Mouse (Mus musculus) testis, postnatal 14 days (tissue): Measurements from ENCODE around the gene Olfr310.

Experiments
- DNase-seq: peaks from one replicate; pipeline ENCODE4 v3.0.0; 2021; ENCODE audit warnings: low spot score

The Olfr310 gene

DNA sequence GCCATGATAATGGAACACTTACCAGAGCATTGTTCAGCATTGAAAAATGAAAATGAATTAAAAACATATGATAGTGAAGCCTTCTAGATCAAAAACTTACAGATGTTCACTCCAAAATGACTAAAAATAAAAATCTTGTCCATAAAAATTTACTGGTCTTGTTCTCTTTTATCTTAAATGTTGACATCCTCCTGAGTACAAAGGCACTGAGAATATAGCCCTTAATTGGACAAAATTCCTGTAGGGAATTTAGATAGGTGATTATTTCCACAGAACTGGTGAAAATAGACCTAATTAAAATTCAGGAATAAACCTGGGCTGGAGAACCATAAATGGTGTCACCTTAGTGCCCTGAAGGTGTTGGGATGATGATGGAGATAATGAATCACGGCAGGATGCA is at the start of gene Olfr310:
Gene Olfr310 (minus strand): TSS at position 101 of the 400 bp plus-strand sequence.
- DNase-seq = no peak

DNA sequence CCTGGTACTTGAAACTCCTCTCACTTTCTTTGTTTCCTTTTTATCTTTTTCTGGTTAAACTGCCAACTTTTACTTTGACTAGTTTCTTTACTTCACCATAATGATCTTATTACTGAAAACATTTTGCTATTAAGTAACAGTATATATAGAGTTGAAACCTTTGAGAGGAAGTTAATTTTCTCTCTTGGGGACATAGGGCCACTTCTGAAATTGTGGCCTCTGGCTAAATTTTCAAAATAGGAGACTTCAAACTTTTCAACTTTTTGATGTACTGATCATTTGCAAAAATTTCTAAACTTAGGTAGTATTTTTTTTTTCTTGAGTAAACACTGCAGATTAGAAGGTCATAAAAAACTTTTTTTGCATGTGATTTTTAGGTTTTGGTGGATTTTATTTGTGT is 48.6 kb upstream of the Olfr310 start, which contains the start of gene Olfr308:
Gene Olfr308 (minus strand): TSS at position 101 of the 400 bp plus-strand sequence.
- DNase-seq = no peak

DNA sequence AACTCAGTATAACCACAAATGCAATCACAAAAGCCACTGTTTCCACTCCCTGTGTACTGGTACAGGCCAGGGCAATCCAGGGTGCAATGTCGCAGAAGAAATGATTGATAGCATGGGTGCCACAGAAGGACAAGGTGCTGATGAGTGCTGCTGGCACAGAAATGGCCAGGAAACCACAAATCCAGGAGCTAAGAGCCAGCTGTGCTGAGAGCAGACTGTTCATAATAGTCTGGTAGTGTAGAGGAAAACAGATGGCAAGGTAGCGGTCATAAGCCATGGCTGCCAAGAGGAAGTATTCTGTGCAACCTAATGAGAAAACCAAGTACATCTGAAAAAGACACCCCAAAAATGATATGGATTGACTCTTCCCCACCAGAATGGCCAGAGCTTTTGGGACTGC is 44.4 kb upstream of the Olfr310 start:
- DNase-seq = no peak

DNA sequence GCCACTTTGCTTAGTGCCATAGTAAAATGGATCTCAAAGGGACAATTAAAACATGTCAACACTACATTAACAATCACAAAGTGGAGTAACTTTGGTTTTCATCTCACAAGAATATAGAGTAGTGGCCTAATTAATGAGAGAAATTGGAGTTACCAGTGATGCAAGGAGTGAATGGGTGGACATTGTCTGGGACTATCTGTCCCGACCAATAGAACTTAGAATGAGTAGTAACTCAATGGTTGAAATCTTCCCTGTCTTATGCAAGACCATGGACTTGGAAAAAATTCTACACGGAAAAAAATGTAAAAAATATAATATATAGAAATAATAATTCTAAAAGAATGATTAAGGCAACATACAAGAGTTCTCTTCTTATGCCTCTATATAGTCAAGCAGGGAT is 36.6 kb upstream of the Olfr310 start, which contains the start of gene Olfr309:
Gene Olfr309 (minus strand): TSS at position 101 of the 400 bp plus-strand sequence.
- DNase-seq = no peak

DNA sequence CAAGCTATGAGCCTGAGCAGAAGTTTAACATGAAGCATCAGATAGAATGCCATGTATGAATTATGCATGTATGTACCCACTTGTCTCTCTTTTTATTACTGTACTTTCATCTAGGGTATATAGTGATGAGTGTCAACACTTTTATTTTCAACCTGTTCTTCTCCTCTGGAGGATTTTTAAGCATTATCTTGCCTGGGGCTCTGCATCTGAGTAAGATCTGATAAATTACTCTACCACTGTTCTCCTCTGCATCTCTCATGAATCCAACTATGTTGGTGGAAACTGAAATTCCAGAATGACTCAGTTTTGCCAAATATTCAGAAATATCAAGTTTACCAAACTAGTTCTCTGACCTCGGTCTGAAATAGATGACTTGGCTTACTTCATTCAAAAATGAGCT is 30.8 kb downstream of the Olfr310 start, which contains the start of gene Vmn2r76:
Gene Vmn2r76 (minus strand): TSS at position 101 of the 400 bp plus-strand sequence.
- DNase-seq = no peak
